Mouse (Mus musculus) CH12.LX (cell line): ENCODE results near the gene Trim47. TPM values are rescaled to one million over a fixed set of nuclear protein-coding genes. Genes with fewer than 3 reads are reported as not detected.

ENCODE experiments used
- DNase-seq: peaks from one replicate; pipeline ENCODE4 v3.0.0-alpha.2; 2013; ENCODE audit errors: extremely low read depth
- H3K27ac ChIP-seq: 2 replicates; pipeline ENCODE4 v1.5.1; 2012; ENCODE audit warnings: low read depth, mild to moderate bottlenecking, control low read depth, moderate library complexity; ENCODE audit not compliant: insufficient read depth
- H3K27me3 ChIP-seq: replicated peaks from 2 replicates; pipeline ENCODE3; 2012; ENCODE audit warnings: inconsistent platforms
- H3K36me3 ChIP-seq, 2 experiments: replicated peaks in 1 of 2; 2 replicates each; pipeline versions ENCODE3 to v1.6.1; 2012; ENCODE audit warnings: inconsistent platforms in 1 of 2, low read length in 1 of 2, mild to moderate bottlenecking in 1 of 2, mixed read lengths in 1 of 2, moderate library complexity in 1 of 2; ENCODE audit not compliant: control insufficient read depth in 1 of 2, insufficient read depth in 1 of 2
- H3K4me1 ChIP-seq, 2 experiments: 2 replicates each; pipeline ENCODE4 v1.6.1; 2012; ENCODE audit warnings: inconsistent platforms in 1 of 2, moderate library complexity in 1 of 2; ENCODE audit not compliant: insufficient read depth in 2 of 2, control insufficient read depth in 1 of 2
- H3K4me2 ChIP-seq: 2 replicates; pipeline ENCODE4 v1.6.1; 2012; ENCODE audit warnings: low read depth, mild to moderate bottlenecking, control low read depth; ENCODE audit not compliant: poor library complexity, insufficient read depth, severe bottlenecking
- H3K4me3 ChIP-seq, 3 experiments: fragments of 150-350 bp in 1 of 3; sonication (generic) in 1 of 3; replicated peaks in 1 of 3; 2 replicates each; pipeline versions ENCODE3 to v1.5.1; 2011 to 2012; ENCODE audit warnings: low read depth in 2 of 3, low read length in 2 of 3, mild to moderate bottlenecking in 2 of 3, moderate library complexity in 2 of 3, control low read depth in 1 of 3, improper control_type of control experiment in 1 of 3, inconsistent platforms in 1 of 3, mixed read lengths in 1 of 3; ENCODE audit not compliant: poor library complexity in 1 of 3
- H3K79me2 ChIP-seq: replicated peaks from 2 replicates; pipeline ENCODE4 v1.6.1; 2012; ENCODE audit warnings: mild to moderate bottlenecking, moderate library complexity; ENCODE audit not compliant: control insufficient read depth, poor library complexity, insufficient read depth, severe bottlenecking; ENCODE audit errors: extremely low read depth
- H3K9ac ChIP-seq: 2 replicates; pipeline ENCODE4 v1.6.1; 2012; ENCODE audit warnings: low read depth, mild to moderate bottlenecking, control low read depth, moderate library complexity; ENCODE audit not compliant: insufficient read depth
- H3K9me3 ChIP-seq: replicated peaks from 2 replicates; pipeline ENCODE3; 2012; ENCODE audit warnings: low read length, inconsistent platforms, mixed read lengths
- CHD2 ChIP-seq: IDR thresholded peaks from 2 replicates; pipeline ENCODE4 v1.6.1; 2011; ENCODE audit warnings: low read length, improper control_type of control experiment
- E2F4 ChIP-seq: IDR thresholded peaks from 2 replicates; pipeline ENCODE4 v1.6.1; 2011; ENCODE audit warnings: low read depth, low read length, improper control_type of control experiment; ENCODE audit not compliant: insufficient replicate concordance
- ELF1 ChIP-seq: IDR thresholded peaks from 2 replicates; pipeline ENCODE4 v1.6.1; 2014; ENCODE audit warnings: low read depth, mild to moderate bottlenecking, inconsistent platforms, low read length, improper control_type of control experiment
- JUND ChIP-seq: conservative IDR thresholded peaks from 2 replicates; pipeline ENCODE4 v1.6.1; 2011; ENCODE audit warnings: low read depth, low read length, improper control_type of control experiment
- KAT2A ChIP-seq: IDR thresholded peaks from 2 replicates; pipeline ENCODE4 v1.6.1; 2012; ENCODE audit warnings: low read length, improper control_type of control experiment, inconsistent platforms; ENCODE audit not compliant: insufficient replicate concordance
- MAFK ChIP-seq: IDR thresholded peaks from 2 replicates; pipeline ENCODE4 v1.6.1; 2011; ENCODE audit warnings: low read length, improper control_type of control experiment; ENCODE audit not compliant: insufficient replicate concordance
- MAZ ChIP-seq: IDR thresholded peaks from 2 replicates; pipeline ENCODE4 v1.6.1; 2012; ENCODE audit warnings: low read depth, mild to moderate bottlenecking, inconsistent platforms, low read length, improper control_type of control experiment, moderate library complexity
- MYC ChIP-seq: IDR thresholded peaks from 2 replicates; pipeline ENCODE4 v1.6.1; 2011; ENCODE audit warnings: low read depth, mild to moderate bottlenecking, improper control_type of control experiment, low read length
- POLR2A ChIP-seq: IDR thresholded peaks from 2 replicates; pipeline ENCODE4 v1.6.1; 2011; ENCODE audit warnings: low read depth, mild to moderate bottlenecking, improper control_type of control experiment, low read length
- POLR2AphosphoS2 ChIP-seq: IDR thresholded peaks from 2 replicates; pipeline ENCODE4 v1.6.1; 2011; ENCODE audit warnings: low read depth, low read length, improper control_type of control experiment
- SMC3 ChIP-seq: IDR thresholded peaks from 2 replicates; pipeline ENCODE4 v1.6.1; 2011; ENCODE audit warnings: low read depth, low read length, improper control_type of control experiment
- UBTF ChIP-seq: IDR thresholded peaks from 2 replicates; pipeline ENCODE4 v1.6.1; 2012; ENCODE audit warnings: low read depth, mild to moderate bottlenecking, inconsistent platforms, low read length, improper control_type of control experiment, moderate library complexity
- USF1 ChIP-seq: IDR thresholded peaks from 2 replicates; pipeline ENCODE4 v1.6.1; 2014; ENCODE audit warnings: low read depth, mild to moderate bottlenecking, inconsistent platforms, low read length, improper control_type of control experiment
- dilution Hi-C: fragments of 300-500 bp; cut with MboI; formaldehyde crosslinking; loops from 2 replicates; pipeline ENCODE4 v1.14.3; 2020; ENCODE audit warnings: low sequenced_read_pairs; ENCODE audit not compliant: extremely low pct_unique_long_range_greater_than_20kb, extremely low pct_ligation_motif_present
- in situ Hi-C: fragments of 300-500 bp; cut with MboI; formaldehyde crosslinking; loops from 3 replicates; pipeline ENCODE4 v1.14.3; 2019; ENCODE audit warnings: low sequenced_read_pairs, low pct_ligation_motif_present, low pct_unique_long_range_greater_than_20kb, mixed read lengths
- polyA plus RNA-seq: library from polyadenylated mRNA; unstranded; fragments of >175 nt; gene quantifications from 2 replicates; pipeline ENCODE4 v1.2.1, GENCODE M21; 2012; ENCODE audit warnings: low read depth; ENCODE audit not compliant: insufficient read length
- total RNA-seq, 2 experiments: library from RNA; depleted of rRNA; stranded (reverse); fragments of 300-350 nt in 1 of 2; fragments of >200 nt in 1 of 2; gene quantifications; 2 replicates each; pipeline ENCODE4 v1.2.3; 2012 to 2014

The Trim47 gene
- total and polyA plus RNA-seq, 3 experiments, result 0.21 to 0.38 TPM; not detected in 1

DNA sequence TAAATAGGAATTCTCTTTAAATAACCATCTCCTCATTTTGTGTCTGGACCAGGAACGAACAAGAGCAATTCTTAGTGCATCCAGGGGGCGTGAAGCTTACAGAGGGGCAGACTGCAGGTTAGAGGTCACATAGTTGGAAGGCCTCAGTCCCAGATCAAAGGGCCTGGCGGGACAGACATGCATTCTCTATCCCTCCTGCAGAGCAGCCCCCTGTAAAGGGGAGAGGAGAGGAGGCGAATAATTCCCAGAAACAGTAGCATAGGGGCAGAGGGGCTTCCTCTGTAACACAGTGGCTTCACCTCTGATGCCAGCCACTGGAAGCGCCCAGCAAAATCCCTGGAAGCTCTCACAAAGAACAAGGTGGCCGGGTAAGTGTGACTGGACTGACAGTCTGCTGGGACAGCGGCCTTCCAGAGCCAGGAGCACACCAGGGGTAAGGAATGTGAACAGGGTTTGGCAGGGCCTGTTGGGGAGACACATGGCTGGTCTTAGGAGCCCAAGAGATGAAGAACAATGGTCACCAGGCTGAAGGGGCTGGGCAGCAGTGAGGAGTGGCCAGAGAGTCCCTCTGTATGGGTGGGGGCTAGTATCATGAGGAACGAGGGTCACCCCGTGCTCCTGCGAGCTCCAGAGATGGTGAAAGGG is 48.2 kb downstream of the Trim47 start:
- in situ Hi-C loops, result no loop called here
- Histone ChIP-seq H3K9ac (no peak overlapping the region), H3K4me2 (no peak overlapping the region), H3K9me3 (no peaks in the 10 kb centered on the region), H3K4me3 (no peak overlapping the region), H3K27ac (no peak overlapping the region), H3K79me2 (no peaks in the 10 kb centered on the region), H3K27me3 (no peaks in the 10 kb centered on the region), H3K36me3 (peaks cover 45 to 67% of the 10 kb centered on the region in 2 experiments), H3K4me1 (peaks cover 2 to 27% of the 10 kb centered on the region in 2 experiments; a peak in 2 of 4 replicates)
- TF ChIP-seq KAT2A (no peak), MAZ (no peak), MAFK (no peak), UBTF (no peak), USF1 (no peak), E2F4 (no peak), JUND (no peak), SMC3 (no peak)
- dilution Hi-C loops, result no loop called here
- no peak for DNase-seq

DNA sequence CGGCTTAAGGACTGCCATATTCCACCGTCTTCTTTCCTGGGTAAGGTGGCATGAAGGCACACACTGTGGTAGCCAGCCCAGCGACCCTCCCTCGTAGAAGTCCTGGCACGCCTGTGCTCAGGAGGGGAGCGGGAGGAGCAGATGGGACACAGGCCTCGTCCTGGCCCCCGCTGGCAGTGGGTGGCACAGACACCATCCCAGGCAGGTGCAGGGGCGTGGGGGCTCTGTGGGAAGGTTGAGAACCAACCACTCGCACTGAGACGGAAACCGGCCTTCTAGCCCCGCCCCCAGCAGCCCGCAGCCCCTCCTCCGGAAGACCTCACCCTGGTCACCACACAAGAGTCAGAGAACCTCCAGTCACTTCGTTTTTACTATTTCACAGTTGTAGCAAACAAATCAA is 48.8 kb downstream of the Trim47 start:
- Histone ChIP-seq H3K27ac (peak overlapping the region; percentile 50), H3K27me3 (no peaks in the 10 kb centered on the region), H3K9me3 (no peaks in the 10 kb centered on the region), H3K4me1 (peaks cover 2 to 27% of the 10 kb centered on the region in 2 experiments; a peak in 2 of 4 replicates), H3K36me3 (peaks cover 39 to 67% of the 10 kb centered on the region in 2 experiments), H3K79me2 (no peaks in the 10 kb centered on the region), H3K4me3 (peak overlapping the region; percentile 55 to 59 (median 57)), H3K4me2 (peak overlapping the region; percentile 46), H3K9ac (peak overlapping the region; percentile 22)
- DNase-seq, result peak; percentile 65
- in situ Hi-C loops (no loop called here), dilution Hi-C loops (no loop called here)
- peak; percentile 84 for TF ChIP-seq POLR2AphosphoS2
- no peak for TF ChIP-seq MYC
- TF ChIP-seq CHD2, result 0 out of 2 replicates have a peak, but pooled peaks have one; percentile 15
- peak; percentile 49; the same call in 1 of the 2 replicates for TF ChIP-seq ELF1
- TF ChIP-seq POLR2A, result peak; percentile 50; the same call in 1 of the 2 replicates
- no peak for TF ChIP-seq USF1
